Mouse (Mus musculus) embryo, embryonic 11 days (tissue): Measurements from ENCODE around the gene Pyroxd2.
"Not testable (repeated sequence)": the region's sequence is repeated elsewhere in the genome, so short reads cannot be mapped to it uniquely, and the experiment has no call there.

Source experiments
- DNase-seq: peaks from one replicate; pipeline ENCODE4 v3.0.0-alpha.2; 2015

Gene Pyroxd2

GRCm38 (mm10) chr19:42689321-42689720 is 63.3 kb downstream of the Pyroxd2 start:
- no peak for DNase-seq

DNA sequence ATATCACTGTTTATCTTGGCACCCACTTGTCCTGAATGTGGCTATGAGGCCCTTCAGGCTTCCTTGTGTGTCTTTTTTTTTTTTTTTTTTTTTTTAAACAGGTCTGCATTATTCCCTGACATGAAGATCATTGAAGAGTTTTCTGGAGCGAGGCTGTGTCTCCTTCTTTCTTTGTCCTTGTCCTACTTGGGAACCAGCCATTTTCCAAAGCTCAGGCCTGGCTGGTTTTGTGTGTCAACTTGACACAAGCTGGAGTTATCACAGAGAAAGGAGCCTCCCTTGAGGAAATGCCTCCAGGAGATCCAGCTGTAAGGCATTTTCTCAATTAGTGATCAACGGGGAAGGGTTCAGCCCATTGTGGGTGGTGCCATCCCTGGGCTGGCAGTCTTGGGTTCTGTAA is 69.8 kb downstream of the Pyroxd2 start:
- not testable (repeated sequence) for DNase-seq

- no peak for DNase-seq
Observed at GRCm38 (mm10) chr19:42678191-42678590, 74.4 kb downstream of the Pyroxd2 start.

DNA sequence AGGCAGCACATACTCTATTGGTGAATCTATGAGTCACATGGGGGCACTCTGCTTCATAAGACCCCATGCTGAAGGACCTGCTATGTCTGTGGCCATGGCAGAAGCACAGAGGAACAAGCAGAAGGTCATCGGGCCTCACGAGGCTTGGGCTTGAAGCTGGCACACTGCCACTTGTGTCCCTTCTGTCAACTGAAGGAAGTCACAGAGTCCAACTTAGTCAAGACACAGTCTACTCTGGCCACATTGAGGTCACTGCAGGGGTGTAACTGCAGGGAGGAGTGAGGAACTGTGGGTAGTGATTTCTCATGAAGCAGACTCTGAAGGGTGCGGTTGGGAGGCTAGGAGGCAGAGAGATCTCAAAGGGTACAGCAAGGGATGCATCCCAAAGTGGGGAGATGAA is 75.1 kb downstream of the Pyroxd2 start:
- no peak for DNase-seq

DNA sequence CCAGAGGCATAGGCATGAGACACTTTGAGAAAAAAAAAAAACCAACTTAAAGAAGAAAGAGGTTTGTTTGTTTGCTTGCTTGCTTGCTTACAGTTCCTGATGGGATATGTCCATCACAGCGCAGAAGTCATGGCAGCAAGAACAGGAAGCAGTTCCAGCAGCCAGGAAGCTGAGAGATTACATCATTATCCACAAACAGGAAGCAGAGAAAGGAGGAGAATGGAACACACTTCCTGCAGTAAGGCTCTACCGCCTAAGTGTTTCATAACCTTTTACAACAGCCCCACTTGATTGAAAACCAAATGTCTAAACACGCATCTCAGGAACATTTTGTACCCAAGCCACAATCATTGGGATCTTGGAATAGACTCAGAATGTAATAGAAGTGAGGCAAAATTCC is 75.6 kb downstream of the Pyroxd2 start:
- DNase-seq: no peak
